Mouse (Mus musculus): Measurements from ENCODE around the gene Eif3j1. TPM values are rescaled to one million over a fixed set of nuclear protein-coding genes. Genes with fewer than 3 reads are reported as not detected.

The Eif3j1 gene
- polyA plus RNA-seq, 1 experiment from 2014 or later: 9.6 TPM

- WGBS: 94% methylated on average over 3 of the region's 3 CpGs
- Histone ChIP-seq H3K4me2 (replicated peaks; ENCODE audit: low read depth, low read length) (no peak overlapping the region), H3K4me1 (ENCODE audit: insufficient read depth, low read length) (no peaks in the 10 kb centered on the region), H3K4me3 (ENCODE audit: low read length) (no peak overlapping the region), H3K9ac (replicated peaks; ENCODE audit: low read length) (no peak overlapping the region), H3K9me3 (ENCODE audit: low read length) (no peaks in the 10 kb centered on the region), H3K36me3 (ENCODE audit: insufficient read depth, low read length) (peaks cover 8% of the 10 kb centered on the region; the same call in 1 of the 2 replicates), H3K27ac (ENCODE audit: low read length) (no peak overlapping the region), H3K27me3 (ENCODE audit: insufficient read depth, low read length) (no peaks in the 10 kb centered on the region)
- ATAC-seq (ENCODE audit: low FRiP score, low TSS enrichment): no peak
Measured at GRCm38 (mm10) chr2:122036064-122036463, 7.7 kb downstream of the Eif3j1 start.

- H3K27me3 ChIP-seq (ENCODE audit: insufficient read depth, low read length): no peaks in the 10 kb centered on the region
- no peaks in the 10 kb centered on the region for H3K4me1 ChIP-seq (ENCODE audit: insufficient read depth, low read length)
- no peak overlapping the region for H3K4me3 ChIP-seq (ENCODE audit: low read length)
- H3K4me2 ChIP-seq (replicated peaks; ENCODE audit: low read depth, low read length): no peak overlapping the region
- no peaks in the 10 kb centered on the region for H3K9me3 ChIP-seq (ENCODE audit: low read length)
- H3K27ac ChIP-seq (ENCODE audit: low read length): no peak overlapping the region
- H3K36me3 ChIP-seq (ENCODE audit: insufficient read depth, low read length): peaks cover 12% of the 10 kb centered on the region
- no peak for ATAC-seq (ENCODE audit: low FRiP score, low TSS enrichment)
- no peak overlapping the region for H3K9ac ChIP-seq (replicated peaks; ENCODE audit: low read length)
Measured at GRCm38 (mm10) chr2:122043926-122044325, 15.6 kb downstream of the Eif3j1 start.

GRCm38 (mm10) chr2:122059365-122060115 lies 31.2 kb downstream of the Eif3j1 start:
- no peaks in the 10 kb centered on the region for H3K27me3 ChIP-seq (ENCODE audit: insufficient read depth, low read length)
- no peaks in the 10 kb centered on the region for H3K4me1 ChIP-seq (ENCODE audit: insufficient read depth, low read length)
- peaks cover 26% of the 10 kb centered on the region for H3K36me3 ChIP-seq (ENCODE audit: insufficient read depth, low read length)
- H3K9me3 ChIP-seq (ENCODE audit: low read length): no peaks in the 10 kb centered on the region
- no peak overlapping the region for H3K4me2 ChIP-seq (replicated peaks; ENCODE audit: low read depth, low read length)
- H3K4me3 ChIP-seq (ENCODE audit: low read length): no peak overlapping the region
- no peak overlapping the region for H3K9ac ChIP-seq (replicated peaks; ENCODE audit: low read length)
- ATAC-seq (ENCODE audit: low FRiP score, low TSS enrichment): no peak
- no peak overlapping the region for H3K27ac ChIP-seq (ENCODE audit: low read length)
- 95% methylated on average over 11 of the region's 11 CpGs for WGBS

- WGBS: 51% methylated on average over 14 of the region's 14 CpGs
- H3K36me3 ChIP-seq (ENCODE audit: insufficient read depth, low read length): peaks cover 16% of the 10 kb centered on the region; the same call in 1 of the 2 replicates
- H3K4me2 ChIP-seq (replicated peaks; ENCODE audit: low read depth, low read length): no peak overlapping the region
- H3K4me1 ChIP-seq (ENCODE audit: insufficient read depth, low read length): no peaks in the 10 kb centered on the region
- no peaks in the 10 kb centered on the region for H3K9me3 ChIP-seq (ENCODE audit: low read length)
- H3K27ac ChIP-seq (ENCODE audit: low read length): no peak overlapping the region
- no peaks in the 10 kb centered on the region for H3K27me3 ChIP-seq (ENCODE audit: insufficient read depth, low read length)
- H3K4me3 ChIP-seq (ENCODE audit: low read length): no peak overlapping the region
- no peak for ATAC-seq (ENCODE audit: low FRiP score, low TSS enrichment)
- H3K9ac ChIP-seq (replicated peaks; ENCODE audit: low read length): no peak overlapping the region
Measured at GRCm38 (mm10) chr2:122065200-122065969, 37.0 kb downstream of the Eif3j1 start.

GRCm38 (mm10) chr2:122066241-122066640 lies 37.9 kb downstream of the Eif3j1 start:
- Histone ChIP-seq H3K9ac (replicated peaks; ENCODE audit: low read length) (no peak overlapping the region), H3K27me3 (ENCODE audit: insufficient read depth, low read length) (no peaks in the 10 kb centered on the region), H3K36me3 (ENCODE audit: insufficient read depth, low read length) (peaks cover 17% of the 10 kb centered on the region; the same call in 1 of the 2 replicates), H3K27ac (ENCODE audit: low read length) (no peak overlapping the region), H3K4me3 (ENCODE audit: low read length) (no peak overlapping the region), H3K4me1 (ENCODE audit: insufficient read depth, low read length) (no peaks in the 10 kb centered on the region), H3K9me3 (ENCODE audit: low read length) (no peaks in the 10 kb centered on the region), H3K4me2 (replicated peaks; ENCODE audit: low read depth, low read length) (no peak overlapping the region)
- ATAC-seq (ENCODE audit: low FRiP score, low TSS enrichment): no peak
- 50% methylated on average over 8 of the region's 8 CpGs for WGBS

GRCm38 (mm10) chr2:122069144-122069912 lies 41.0 kb downstream of the Eif3j1 start:
- ATAC-seq (ENCODE audit: low FRiP score, low TSS enrichment): no peak
- no peak overlapping the region for H3K4me3 ChIP-seq (ENCODE audit: low read length)
- no peak overlapping the region for H3K9ac ChIP-seq (replicated peaks; ENCODE audit: low read length)
- no peaks in the 10 kb centered on the region for H3K9me3 ChIP-seq (ENCODE audit: low read length)
- H3K36me3 ChIP-seq (ENCODE audit: insufficient read depth, low read length): peaks cover 28% of the 10 kb centered on the region; the same call in 1 of the 2 replicates
- no peak overlapping the region for H3K27ac ChIP-seq (ENCODE audit: low read length)
- H3K27me3 ChIP-seq (ENCODE audit: insufficient read depth, low read length): no peaks in the 10 kb centered on the region
- no peak overlapping the region for H3K4me2 ChIP-seq (replicated peaks; ENCODE audit: low read depth, low read length)
- 90% methylated on average over 6 of the region's 6 CpGs for WGBS
- H3K4me1 ChIP-seq (ENCODE audit: insufficient read depth, low read length): no peaks in the 10 kb centered on the region

- Histone ChIP-seq H3K4me2 (replicated peaks; ENCODE audit: low read depth, low read length) (no peak overlapping the region), H3K27ac (ENCODE audit: low read length) (no peak overlapping the region), H3K4me3 (ENCODE audit: low read length) (no peak overlapping the region), H3K27me3 (ENCODE audit: insufficient read depth, low read length) (no peaks in the 10 kb centered on the region), H3K4me1 (ENCODE audit: insufficient read depth, low read length) (no peaks in the 10 kb centered on the region), H3K36me3 (ENCODE audit: insufficient read depth, low read length) (peaks cover 27% of the 10 kb centered on the region; the same call in 1 of the 2 replicates), H3K9me3 (ENCODE audit: low read length) (no peaks in the 10 kb centered on the region), H3K9ac (replicated peaks; ENCODE audit: low read length) (no peak overlapping the region)
- 41% methylated on average over 5 of the region's 5 CpGs for WGBS
- no peak for ATAC-seq (ENCODE audit: low FRiP score, low TSS enrichment)
Measured at GRCm38 (mm10) chr2:122069922-122070321, 41.6 kb downstream of the Eif3j1 start.

GRCm38 (mm10) chr2:122081728-122082456 lies 53.5 kb downstream of the Eif3j1 start:
- H3K27ac ChIP-seq (ENCODE audit: low read length): no peak overlapping the region

GRCm38 (mm10) chr2:122086446-122086845 lies 58.1 kb downstream of the Eif3j1 start:
- Histone ChIP-seq H3K36me3 (ENCODE audit: insufficient read depth, low read length) (peaks cover 22% of the 10 kb centered on the region), H3K9me3 (ENCODE audit: low read length) (no peaks in the 10 kb centered on the region), H3K27ac (ENCODE audit: low read length) (no peak overlapping the region), H3K9ac (replicated peaks; ENCODE audit: low read length) (no peak overlapping the region), H3K4me2 (replicated peaks; ENCODE audit: low read depth, low read length) (no peak overlapping the region), H3K4me1 (ENCODE audit: insufficient read depth, low read length) (peaks cover 7% of the 10 kb centered on the region), H3K4me3 (ENCODE audit: low read length) (no peak overlapping the region), H3K27me3 (ENCODE audit: insufficient read depth, low read length) (no peaks in the 10 kb centered on the region)
- WGBS: 78% methylated on average over 4 of the region's 4 CpGs
- ATAC-seq (ENCODE audit: low FRiP score, low TSS enrichment): no peak

More at GRCm38 (mm10) chr2:122081728-122082456, 53.5 kb downstream of the Eif3j1 start:
- Histone ChIP-seq H3K9me3 (ENCODE audit: low read length) (no peaks in the 10 kb centered on the region), H3K4me1 (ENCODE audit: insufficient read depth, low read length) (peaks cover 7% of the 10 kb centered on the region), H3K36me3 (ENCODE audit: insufficient read depth, low read length) (peaks cover 18% of the 10 kb centered on the region), H3K9ac (replicated peaks; ENCODE audit: low read length) (no peak overlapping the region), H3K4me3 (ENCODE audit: low read length) (no peak overlapping the region), H3K27me3 (ENCODE audit: insufficient read depth, low read length) (no peaks in the 10 kb centered on the region), H3K4me2 (replicated peaks; ENCODE audit: low read depth, low read length) (no peak overlapping the region)
- ATAC-seq (ENCODE audit: low FRiP score, low TSS enrichment): 0 out of 2 replicates have a peak, but pooled peaks have one; percentile 54
- 25% methylated on average over 7 of the region's 7 CpGs for WGBS

Data from kidney, embryonic 16.5 days (tissue).